Mouse (Mus musculus) intestine, embryonic 16.5 days (tissue): ENCODE results near the gene Cenpf. TPM values are rescaled to one million over a fixed set of nuclear protein-coding genes. Genes with fewer than 3 reads are reported as not detected.

Experiments used
- ATAC-seq: fragments of 200-750 bp; cut with Nextera tagmentation; 2 replicates; pipeline ENCODE4 v1.8.0; 2017; ENCODE audit warnings: moderate TSS enrichment, moderate library complexity
- H3K27ac ChIP-seq: fragments of 300-500 bp; sonication (generic); 2 replicates; pipeline ENCODE4 v1.5.1; 2014; ENCODE audit warnings: mild to moderate bottlenecking, low read length
- H3K27me3 ChIP-seq: fragments of 300-500 bp; sonication (generic); replicated peaks from 2 replicates; pipeline ENCODE4 v1.6.1; 2014; ENCODE audit warnings: low read length, control low read depth, mixed read lengths; ENCODE audit not compliant: control insufficient read depth, insufficient read depth
- H3K36me3 ChIP-seq: fragments of 300-500 bp; sonication (generic); 2 replicates; pipeline ENCODE4 v1.6.1; 2014; ENCODE audit warnings: low read length, control low read depth; ENCODE audit not compliant: control insufficient read depth, insufficient read depth
- H3K4me1 ChIP-seq: fragments of 300-500 bp; sonication (generic); 2 replicates; pipeline ENCODE4 v1.6.1; 2014; ENCODE audit warnings: low read length, control low read depth, mixed read lengths; ENCODE audit not compliant: control insufficient read depth, insufficient read depth
- H3K4me2 ChIP-seq: fragments of 300-500 bp; sonication (generic); 2 replicates; pipeline ENCODE4 v1.6.1; 2014; ENCODE audit warnings: low read depth, low read length, control low read depth
- H3K4me3 ChIP-seq: fragments of 300-500 bp; sonication (generic); 2 replicates; pipeline ENCODE4 v1.5.1; 2014; ENCODE audit warnings: mild to moderate bottlenecking, low read length
- H3K9ac ChIP-seq: fragments of 300-500 bp; sonication (generic); 2 replicates; pipeline ENCODE4 v1.6.1; 2014; ENCODE audit warnings: low read depth, low read length
- H3K9me3 ChIP-seq: fragments of 300-500 bp; sonication (generic); 2 replicates; pipeline ENCODE4 v1.6.1; 2016; ENCODE audit warnings: low read length, control low read depth; ENCODE audit not compliant: control insufficient read depth
- WGBS: fragments of 180-500 bp; shearing (Covaris S2); extraction: QIAGEN DNeasy Blood & Tissue Kit; methylation state at CpG from one replicate; pipeline ENCODE4 v1.1.7; 2014; 5-methylcytosine and 5-hydroxymethylcytosine counted together
- polyA plus RNA-seq: library from polyadenylated mRNA; unstranded; fragments of >200 nt; fragmentation: Nextera tagmentation; extraction: Ambion mirVana; gene quantifications from 2 replicates; pipeline ENCODE4 v1.2.1, GENCODE M21; 2015

The Cenpf gene
- polyA plus RNA-seq, 1 experiment from 2014 or later: 54.7 TPM

DNA sequence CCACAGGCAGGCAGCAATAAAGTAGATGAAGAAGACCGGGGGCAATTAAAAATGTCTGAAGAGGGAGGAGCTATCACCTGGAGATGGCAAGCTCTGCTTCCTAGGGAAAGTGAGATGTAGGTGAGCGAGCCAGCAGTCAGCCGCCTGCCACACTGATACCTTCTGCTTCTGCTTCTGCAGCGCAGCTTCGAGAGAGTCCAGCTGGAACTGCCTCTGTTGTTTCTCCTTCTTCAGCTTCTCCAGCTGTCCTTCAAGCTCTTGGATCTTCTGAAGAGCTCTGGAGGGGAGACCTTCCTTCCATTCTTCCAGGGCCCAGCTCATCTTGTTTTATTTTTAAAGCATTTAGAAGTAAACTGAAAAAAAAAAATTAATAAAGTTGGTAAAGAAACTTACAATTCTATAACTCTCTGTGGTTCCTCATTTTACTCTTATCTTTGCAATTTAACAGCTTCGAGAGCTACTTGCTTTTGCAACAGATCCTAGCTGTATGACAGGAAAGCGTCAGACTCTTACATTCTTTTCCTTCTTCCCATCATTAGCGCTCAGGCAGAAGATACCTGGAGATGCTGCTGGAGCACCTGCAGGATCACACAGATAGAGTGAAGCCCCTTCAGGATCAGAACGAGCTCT is 3.0 kb downstream of the Cenpf start:
- no peak overlapping the region for H3K4me3 ChIP-seq
- no peak overlapping the region for H3K4me2 ChIP-seq
- H3K9ac ChIP-seq: no peak overlapping the region
- no peak overlapping the region for H3K27ac ChIP-seq
- H3K9me3 ChIP-seq: no peaks in the 10 kb centered on the region
- no peaks in the 10 kb centered on the region for H3K27me3 ChIP-seq
- H3K4me1 ChIP-seq: peaks cover 12% of the 10 kb centered on the region; the same call in 1 of the 2 replicates
- ATAC-seq: no peak
- WGBS: 91% methylated on average over 9 of the region's 9 CpGs
- H3K36me3 ChIP-seq: no peaks in the 10 kb centered on the region; the same call in 1 of the 2 replicates

DNA sequence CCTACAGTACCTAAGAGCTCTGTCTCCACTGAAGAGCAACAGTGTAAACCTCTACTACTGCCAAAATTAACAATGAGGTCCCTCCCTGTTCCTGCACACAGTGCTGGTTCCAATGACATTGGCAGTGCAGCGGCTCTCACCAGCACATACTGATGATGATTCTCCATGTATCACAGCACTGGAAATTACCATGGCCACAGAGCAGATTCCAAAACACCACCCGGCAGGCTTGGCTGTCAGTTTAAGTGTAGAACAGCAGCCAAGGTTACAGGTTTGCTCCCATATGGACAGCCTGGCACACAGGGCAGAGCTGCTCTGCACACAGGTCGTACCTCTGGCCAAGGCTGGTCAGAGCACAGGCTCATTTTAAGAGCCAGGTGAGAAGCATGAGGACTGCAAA is 8.3 kb downstream of the Cenpf start:
- Histone ChIP-seq H3K4me1 (no peaks in the 10 kb centered on the region), H3K9me3 (no peaks in the 10 kb centered on the region), H3K27ac (no peak overlapping the region), H3K4me3 (no peak overlapping the region), H3K36me3 (peaks cover 9% of the 10 kb centered on the region; the same call in 1 of the 2 replicates), H3K27me3 (no peaks in the 10 kb centered on the region), H3K9ac (no peak overlapping the region), H3K4me2 (no peak overlapping the region)
- ATAC-seq: no peak
- 88% methylated on average over 3 of the region's 3 CpGs for WGBS

- no peak overlapping the region for H3K4me2 ChIP-seq
- H3K36me3 ChIP-seq: peaks cover 16% of the 10 kb centered on the region; the same call in 1 of the 2 replicates
- WGBS: 88% methylated on average over 4 of the region's 4 CpGs
- H3K9me3 ChIP-seq: no peaks in the 10 kb centered on the region
- no peak overlapping the region for H3K27ac ChIP-seq
- no peaks in the 10 kb centered on the region for H3K27me3 ChIP-seq
- no peak overlapping the region for H3K9ac ChIP-seq
- H3K4me3 ChIP-seq: no peak overlapping the region
- ATAC-seq: no peak
- no peaks in the 10 kb centered on the region for H3K4me1 ChIP-seq
Observed at GRCm38 (mm10) chr1:189675953-189676352, 11.9 kb downstream of the Cenpf start.

DNA sequence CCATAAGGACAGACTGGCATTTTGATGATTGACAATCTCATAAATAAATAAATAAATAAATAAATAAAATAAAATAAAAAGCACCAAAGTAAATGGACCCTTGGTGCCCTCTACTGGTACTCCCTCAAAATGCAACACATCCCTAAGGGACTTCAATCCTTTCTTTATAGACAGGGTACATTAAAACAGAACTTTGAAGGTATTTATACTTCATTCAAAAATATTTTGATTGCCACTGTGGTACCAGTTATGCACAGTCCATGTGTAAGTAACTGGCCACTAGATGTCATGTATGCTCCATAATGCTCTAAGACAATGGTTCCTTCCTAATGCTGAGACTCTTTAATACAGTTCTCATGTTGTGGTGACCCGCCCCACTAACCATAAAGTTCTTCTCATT is 12.5 kb downstream of the Cenpf start:
- H3K4me2 ChIP-seq: no peak overlapping the region
- ATAC-seq: no peak
- H3K27me3 ChIP-seq: no peaks in the 10 kb centered on the region
- no peak overlapping the region for H3K27ac ChIP-seq
- H3K4me1 ChIP-seq: no peaks in the 10 kb centered on the region
- H3K9ac ChIP-seq: no peak overlapping the region
- no peaks in the 10 kb centered on the region for H3K9me3 ChIP-seq
- peaks cover 16% of the 10 kb centered on the region; the same call in 1 of the 2 replicates for H3K36me3 ChIP-seq
- no peak overlapping the region for H3K4me3 ChIP-seq
- WGBS: 93% methylated on average over 1 of the region's 1 CpGs

- no peak overlapping the region for H3K4me3 ChIP-seq
- H3K4me1 ChIP-seq: no peaks in the 10 kb centered on the region
- WGBS: 77% methylated on average over 3 of the region's 3 CpGs
- no peak for ATAC-seq
- H3K27ac ChIP-seq: no peak overlapping the region
- H3K27me3 ChIP-seq: no peaks in the 10 kb centered on the region
- no peak overlapping the region for H3K4me2 ChIP-seq
- H3K9ac ChIP-seq: no peak overlapping the region
- H3K9me3 ChIP-seq: no peaks in the 10 kb centered on the region
- H3K36me3 ChIP-seq: no peaks in the 10 kb centered on the region
Observed at GRCm38 (mm10) chr1:189665966-189666365, 21.9 kb downstream of the Cenpf start.

DNA sequence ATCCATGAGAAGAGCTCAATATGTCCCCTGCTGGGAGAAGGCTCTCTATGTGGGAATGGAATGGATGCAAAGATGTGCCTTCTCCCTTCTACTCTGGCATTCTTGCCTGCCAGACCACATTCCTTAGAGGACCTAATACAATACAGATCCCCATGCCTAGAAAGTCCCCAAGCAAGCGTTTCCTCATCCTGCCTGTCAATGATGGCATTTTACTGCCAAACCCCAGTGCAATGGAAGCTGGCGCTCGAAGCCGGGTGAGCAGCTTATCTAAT is 23.1 kb downstream of the Cenpf start:
- ATAC-seq: no peak
- no peak overlapping the region for H3K27ac ChIP-seq
- no peaks in the 10 kb centered on the region for H3K9me3 ChIP-seq
- H3K27me3 ChIP-seq: no peaks in the 10 kb centered on the region
- WGBS: 75% methylated on average over 4 of the region's 4 CpGs
- H3K9ac ChIP-seq: no peak overlapping the region
- no peak overlapping the region for H3K4me2 ChIP-seq
- H3K4me1 ChIP-seq: no peaks in the 10 kb centered on the region
- H3K36me3 ChIP-seq: 0 out of 2 replicates have a peak, but pooled peaks cover 3% of the 10 kb centered on the region
- no peak overlapping the region for H3K4me3 ChIP-seq

DNA sequence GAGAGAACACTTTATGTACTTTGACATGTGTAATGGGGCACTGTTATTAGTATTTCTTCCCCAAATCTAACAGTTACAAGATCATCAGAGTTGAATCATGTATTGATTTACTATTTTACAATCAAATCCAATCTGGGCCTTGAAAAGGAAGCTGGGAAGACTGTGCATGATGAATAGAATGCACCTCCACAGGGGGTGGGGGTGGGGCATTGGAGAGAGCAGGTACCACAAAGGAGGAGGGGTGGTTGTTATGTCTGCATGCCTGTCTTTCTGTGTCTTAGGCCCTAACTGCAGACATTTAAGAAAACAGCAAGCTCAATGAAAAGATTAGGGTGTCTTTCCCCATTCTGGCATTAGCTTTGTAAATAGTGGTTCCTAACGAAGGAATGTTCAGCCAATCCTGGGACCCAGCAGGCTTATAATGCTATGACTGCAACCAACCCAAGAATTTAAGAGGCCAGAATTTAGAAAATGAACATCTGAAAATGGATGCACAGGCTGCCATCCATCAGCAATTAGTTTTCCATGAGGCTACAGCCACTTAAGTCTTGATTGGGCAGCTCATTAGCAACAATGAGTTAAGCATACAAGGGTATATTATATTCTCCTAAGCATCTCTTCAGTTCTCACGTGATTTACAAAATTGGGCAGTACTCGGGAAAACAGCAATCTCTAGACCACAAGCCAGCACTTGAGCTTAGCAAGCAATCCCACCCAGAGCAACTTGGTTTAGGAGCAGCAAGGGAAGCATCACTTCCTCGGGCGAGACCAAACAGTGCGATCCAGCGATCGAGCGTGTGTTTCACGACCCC is 23.6 kb downstream of the Cenpf start:
- Histone ChIP-seq H3K9ac (no peak overlapping the region), H3K4me1 (no peaks in the 10 kb centered on the region), H3K27ac (no peak overlapping the region), H3K4me3 (no peak overlapping the region), H3K27me3 (no peaks in the 10 kb centered on the region), H3K9me3 (no peaks in the 10 kb centered on the region), H3K36me3 (0 out of 2 replicates have a peak, but pooled peaks cover 3% of the 10 kb centered on the region), H3K4me2 (no peak overlapping the region)
- 84% methylated on average over 10 of the region's 10 CpGs for WGBS
- no peak for ATAC-seq

- Histone ChIP-seq H3K27me3 (no peaks in the 10 kb centered on the region), H3K4me3 (no peak overlapping the region), H3K9ac (no peak overlapping the region), H3K27ac (no peak overlapping the region), H3K4me1 (no peaks in the 10 kb centered on the region), H3K4me2 (no peak overlapping the region), H3K36me3 (0 out of 2 replicates have a peak, but pooled peaks cover 3% of the 10 kb centered on the region), H3K9me3 (no peaks in the 10 kb centered on the region)
- whole genome bisulfite sequencing: 81% methylated on average over 1 of the region's 1 CpGs
- no peak for ATAC-seq
Observed at GRCm38 (mm10) chr1:189663437-189663836, 24.4 kb downstream of the Cenpf start.

- H3K27ac ChIP-seq: no peak overlapping the region
- peaks cover 3% of the 10 kb centered on the region; the same call in 1 of the 2 replicates for H3K36me3 ChIP-seq
Observed at GRCm38 (mm10) chr1:189661856-189662255, 26.0 kb downstream of the Cenpf start.

More at GRCm38 (mm10) chr1:189661856-189662255, 26.0 kb downstream of the Cenpf start:
- Histone ChIP-seq H3K27me3 (no peaks in the 10 kb centered on the region), H3K9me3 (no peaks in the 10 kb centered on the region), H3K9ac (no peak overlapping the region), H3K4me1 (no peaks in the 10 kb centered on the region), H3K4me2 (no peak overlapping the region), H3K4me3 (no peak overlapping the region)
- ATAC-seq: no peak
